Mouse (Mus musculus) heart, adult 18-20 months (tissue): ENCODE data around the gene Eda. TPM values are rescaled to one million over a fixed set of nuclear protein-coding genes. Genes with fewer than 3 reads are reported as not detected.

ENCODE experiments used
- DNase-seq, 2 experiments: peaks; one replicate each; pipeline ENCODE4 v3.0.0; 2021 to 2022; ENCODE audit warnings: mixed read lengths in 1 of 2
- long read RNA-seq, 2 experiments: library from polyadenylated mRNA; stranded (forward); transcript quantifications; one replicate each; pipeline ENCODE4 v2.0.0; 2021
- total RNA-seq, 2 experiments: library from RNA; stranded (reverse); gene quantifications; 2 replicates each; pipeline ENCODE4 v1.2.3; 2021

Gene Eda
- total RNA-seq = 1 to 10 TPM; 1.6 to 1.9 TPM
- long read RNA-seq, experiment 1, partial matches to known transcripts = 0 of 3 reads
- long read RNA-seq, experiment 1, other reads (novel, unspliced or antisense) = 3 of 3 reads
- long read RNA-seq, experiment 2, partial matches to known transcripts = 0 of 1 reads
- long read RNA-seq, experiment 2, other reads (novel, unspliced or antisense) = 1 of 1 reads

DNA sequence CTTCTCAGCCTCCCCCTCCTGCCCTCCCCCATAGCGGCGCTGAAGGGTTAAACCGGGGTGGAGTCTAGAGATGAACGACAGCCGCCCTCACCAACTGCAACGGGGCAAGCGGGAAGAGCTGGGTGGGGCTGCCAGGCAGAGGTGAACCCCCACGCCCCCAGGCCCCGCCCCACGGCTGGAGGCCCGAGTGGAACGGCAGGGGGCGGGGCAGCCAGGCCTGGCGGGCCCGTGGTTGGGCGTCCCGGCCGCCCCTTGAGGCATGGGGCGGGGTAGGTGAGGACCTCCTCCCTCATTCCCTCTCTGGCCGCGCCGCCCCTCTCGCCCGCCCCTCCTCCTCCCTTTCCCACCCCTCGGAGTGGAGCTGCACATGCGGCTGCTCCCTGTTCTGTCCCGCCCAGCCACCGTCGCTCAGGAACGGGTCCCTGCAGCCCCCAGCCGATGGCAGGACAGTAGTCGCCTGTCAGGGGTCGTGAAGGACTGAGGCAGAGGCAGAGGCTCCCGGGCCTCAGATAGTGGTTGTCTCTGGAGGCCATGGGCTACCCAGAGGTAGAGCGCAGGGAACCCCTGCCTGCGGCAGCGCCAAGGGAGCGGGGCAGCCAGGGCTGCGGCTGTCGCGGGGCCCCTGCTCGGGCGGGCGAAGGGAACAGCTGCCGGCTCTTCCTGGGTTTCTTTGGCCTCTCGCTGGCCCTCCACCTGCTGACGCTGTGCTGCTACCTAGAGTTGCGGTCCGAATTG lies at the start of gene Eda:
TSS of gene Eda (plus strand) at position 357 of the 735 bp plus-strand sequence.
- peak; percentile 86 to 90 for DNase-seq

DNA sequence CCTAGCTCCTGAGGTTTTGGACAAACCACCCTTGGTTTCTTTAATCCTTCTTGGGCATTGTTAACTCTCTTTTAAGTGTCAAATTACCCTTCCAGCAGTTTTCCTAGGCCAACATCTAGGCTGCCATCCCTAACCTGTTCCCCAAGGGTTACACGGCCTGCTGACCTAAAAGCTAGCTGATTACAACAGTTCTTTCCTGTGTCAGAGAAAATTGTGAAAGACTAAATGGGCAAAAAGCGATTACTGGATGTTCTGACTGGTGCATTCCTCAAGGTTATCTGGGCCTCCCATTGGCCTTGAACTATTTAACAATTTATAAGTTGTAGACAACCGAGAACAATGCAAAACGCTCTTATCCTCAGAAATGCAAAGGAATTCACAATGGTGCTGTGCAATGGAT lies 14.4 kb upstream of the Eda start:
- DNase-seq = no peak

DNA sequence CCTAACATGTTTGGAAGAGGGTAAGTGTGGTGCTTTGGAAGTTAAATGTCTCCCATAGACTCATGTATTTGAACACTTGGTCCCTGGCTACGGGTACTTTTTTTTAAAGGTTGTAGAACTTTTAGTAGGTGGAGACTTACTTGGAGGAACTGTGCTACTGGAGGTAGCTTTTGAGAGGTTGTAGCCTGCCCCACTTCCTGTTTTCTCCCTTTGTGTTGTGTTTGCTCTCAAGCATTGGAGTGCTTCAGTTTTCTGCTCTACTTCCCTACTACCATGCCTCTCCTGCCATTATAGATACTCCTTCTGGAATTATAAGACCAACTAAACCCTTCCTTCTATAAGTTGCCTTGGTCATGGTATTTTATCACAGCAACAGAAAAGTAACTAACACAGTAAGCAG lies 5.3 kb upstream of the Eda start:
- DNase-seq = no peak

DNA sequence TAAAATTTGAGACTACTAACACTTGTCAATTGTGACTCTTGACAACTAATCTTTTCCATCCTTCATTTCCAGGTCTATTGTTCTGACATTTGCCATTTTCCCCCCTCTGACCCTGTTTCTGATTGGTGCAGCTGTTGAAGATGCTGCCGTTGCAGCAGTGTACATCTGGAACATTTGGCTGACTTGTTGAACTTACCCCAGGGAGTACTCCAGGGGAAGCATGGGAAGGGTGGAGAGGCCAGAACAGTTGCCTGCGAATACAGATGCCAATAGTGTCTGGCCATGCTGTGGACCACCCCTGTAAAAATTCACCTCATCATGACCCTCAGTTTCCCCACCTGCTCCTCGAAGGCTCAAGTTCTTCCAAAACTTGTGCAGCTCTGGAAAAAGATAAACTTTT lies 1.0 kb upstream of the Eda start:
- peak; percentile 48 to 60 for DNase-seq

DNA sequence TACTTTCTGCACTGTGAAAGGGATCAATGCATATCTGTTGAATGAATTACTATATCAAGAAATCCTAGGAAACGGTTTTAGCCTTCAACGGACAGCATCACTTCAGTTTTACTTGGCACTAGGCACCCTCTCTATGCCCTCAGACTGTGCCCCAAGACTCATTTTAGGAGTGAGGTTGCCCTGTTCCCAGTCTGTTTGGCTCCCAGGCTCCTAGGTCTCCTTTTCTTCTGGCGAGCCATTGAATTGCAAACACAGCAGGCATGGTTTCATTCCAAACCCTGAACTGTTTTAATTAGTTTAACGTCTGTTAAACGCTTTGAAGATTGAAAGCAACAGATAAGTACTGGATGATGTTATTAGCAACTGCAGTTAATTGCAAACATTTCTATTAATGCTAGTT lies 603 bp upstream of the Eda start:
- peak; percentile 1 to 22 for DNase-seq

DNA sequence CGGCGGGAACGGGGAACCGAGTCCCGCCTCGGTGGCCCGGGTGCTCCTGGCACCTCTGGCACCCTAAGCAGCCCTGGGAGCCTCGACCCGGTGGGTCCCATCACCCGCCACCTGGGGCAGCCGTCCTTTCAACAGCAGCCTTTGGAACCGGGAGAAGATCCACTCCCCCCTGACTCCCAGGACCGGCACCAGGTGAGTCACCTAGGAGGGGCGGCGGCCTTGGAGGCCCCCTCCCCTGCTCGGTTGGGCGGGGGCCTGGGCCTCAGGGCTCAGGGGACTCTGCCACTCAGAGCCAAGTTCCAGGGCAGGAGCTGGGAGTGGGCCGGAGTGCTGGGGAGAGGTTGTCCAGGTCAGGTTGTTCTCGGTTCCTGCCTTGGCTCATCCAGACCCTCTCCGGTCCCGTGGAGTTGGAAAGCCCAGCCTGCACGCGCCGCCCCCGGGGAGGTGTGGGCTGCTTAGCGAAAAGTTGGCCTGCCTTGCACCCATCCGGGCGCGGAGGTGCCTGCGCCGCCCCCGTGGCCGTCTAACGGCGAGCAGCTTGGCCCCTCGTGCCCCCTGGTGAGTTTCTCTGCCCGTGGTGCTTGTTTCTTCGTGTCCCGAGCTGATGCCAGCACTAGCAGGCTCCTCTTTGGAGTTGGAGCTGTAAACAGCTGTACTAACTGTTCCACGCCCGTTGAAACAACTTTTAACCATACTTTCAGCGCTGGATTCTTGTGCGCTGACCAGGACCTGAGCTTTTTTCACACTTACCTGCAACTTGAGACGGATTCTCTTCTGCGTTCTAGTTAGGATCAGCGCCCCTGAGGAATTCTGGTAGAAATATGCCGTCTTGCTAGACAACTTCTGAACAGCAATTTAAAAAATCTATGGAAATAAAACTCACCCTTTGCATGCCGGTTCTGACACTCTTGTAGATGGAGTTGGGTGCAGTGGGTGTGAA lies 849 bp downstream of the Eda start:
- peak; percentile 27 to 32 for DNase-seq

DNA sequence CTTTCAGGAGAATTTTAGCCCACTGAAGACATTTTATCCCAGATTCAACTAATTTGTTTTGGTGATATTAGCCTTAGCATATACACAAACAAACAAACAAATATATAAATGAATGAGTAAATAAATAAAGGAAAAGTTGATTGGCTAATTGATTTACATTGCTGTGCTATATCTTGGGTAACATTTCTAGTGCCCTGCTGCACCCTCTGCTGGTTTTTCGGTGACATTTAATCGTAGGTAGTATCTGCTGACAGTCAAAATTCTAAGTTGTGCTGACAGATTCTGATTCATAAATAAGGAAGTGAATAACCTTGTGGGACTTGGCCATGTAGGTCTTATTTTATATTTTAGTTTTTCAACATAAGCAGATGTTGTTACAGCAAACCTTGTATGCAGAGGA lies 2.9 kb downstream of the Eda start:
- DNase-seq = no peak

DNA sequence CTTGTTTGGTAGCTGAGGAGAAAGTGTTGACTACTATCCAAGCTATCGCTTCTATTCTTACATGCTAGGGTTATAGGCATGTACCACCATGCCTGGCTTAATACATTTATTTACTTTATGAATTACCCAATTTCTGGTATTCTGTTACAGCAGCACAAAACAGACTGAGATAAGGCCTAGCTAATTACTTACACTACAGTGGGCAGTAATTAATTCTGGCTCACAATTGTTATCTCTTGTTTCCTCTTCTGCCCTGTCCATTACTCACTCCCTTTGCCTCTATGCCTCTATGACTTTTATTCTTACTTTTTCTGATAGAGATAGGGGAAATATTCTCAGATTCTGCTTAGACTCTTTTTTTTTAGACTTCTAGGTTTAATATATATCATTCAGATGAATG lies 18.0 kb downstream of the Eda start:
- no peak for DNase-seq

DNA sequence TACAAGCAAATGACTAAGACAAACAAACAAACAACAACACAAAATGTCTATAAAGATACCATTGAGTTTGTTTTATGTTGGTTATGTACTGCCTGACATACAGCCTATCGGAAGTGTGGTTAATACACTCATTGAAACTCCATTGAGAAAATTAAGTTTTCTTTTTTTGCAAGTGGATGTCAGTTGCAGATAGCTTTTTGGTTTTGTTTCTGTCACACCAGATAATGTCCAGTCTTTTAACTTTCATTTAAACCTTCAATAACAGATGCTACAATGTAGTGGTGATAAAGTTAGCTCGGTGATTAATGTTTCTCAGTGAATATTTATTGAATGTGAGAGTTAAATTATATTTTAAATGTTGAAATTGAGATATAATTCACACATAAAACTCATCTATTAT lies 23.9 kb downstream of the Eda start:
- DNase-seq = no peak

DNA sequence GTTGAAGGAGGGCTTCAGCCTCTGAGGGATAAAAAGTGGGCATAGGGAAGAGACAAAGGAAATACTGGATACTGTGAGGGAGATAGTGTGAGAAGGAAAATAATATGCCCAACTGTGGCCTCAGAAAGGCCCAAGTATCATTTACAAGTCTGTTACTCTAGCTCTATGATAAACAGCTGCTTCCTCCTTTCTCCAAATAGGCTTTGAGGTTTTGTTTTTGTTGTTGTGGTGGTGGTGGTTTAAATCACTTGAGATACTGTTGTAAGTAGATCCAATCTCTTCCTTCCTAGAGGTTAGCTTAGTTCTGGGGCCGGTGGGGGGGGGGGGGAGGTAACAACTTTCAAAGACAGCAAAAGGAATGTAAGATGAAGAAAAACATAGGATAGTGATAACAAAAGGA lies 143.0 kb downstream of the Eda start:
- no peak for DNase-seq

DNA sequence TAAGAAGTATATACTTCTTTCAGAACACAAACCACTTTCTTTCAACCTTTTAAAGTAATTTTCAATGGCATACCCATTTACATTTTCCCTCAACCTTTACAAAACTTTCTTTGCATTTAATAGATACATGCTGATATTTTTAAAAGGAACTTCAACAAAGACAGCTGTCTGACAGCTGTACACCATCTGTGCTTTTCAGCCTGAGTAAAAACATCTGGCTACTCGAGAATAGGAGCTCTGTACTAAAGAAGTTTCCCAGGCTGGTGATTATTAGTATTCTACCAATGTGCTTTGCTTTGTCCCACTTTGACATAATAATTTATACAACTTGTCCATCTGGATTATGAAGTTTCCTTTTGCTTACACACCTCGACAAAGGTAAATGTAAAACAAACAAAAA lies 219.9 kb downstream of the Eda start:
- DNase-seq = peak; percentile 22 to 30

DNA sequence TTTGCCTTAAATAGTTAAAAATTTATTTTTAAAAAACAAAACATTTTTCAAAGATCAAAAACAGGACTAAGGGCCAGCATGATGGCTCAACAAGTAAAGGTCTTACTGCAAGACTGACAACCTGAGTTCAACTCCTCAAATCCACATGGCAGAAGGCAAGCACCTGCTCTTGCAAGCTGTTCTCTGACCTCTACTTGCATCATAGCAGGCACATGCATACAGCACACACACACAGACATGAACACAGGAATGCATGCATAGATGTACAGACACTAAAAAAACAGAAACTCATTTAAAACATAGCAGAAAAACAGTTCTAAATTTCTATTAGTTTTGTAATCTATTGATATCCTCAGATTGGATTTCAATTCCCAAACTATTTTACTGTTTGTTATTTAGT lies 338.2 kb downstream of the Eda start:
- no peak for DNase-seq

DNA sequence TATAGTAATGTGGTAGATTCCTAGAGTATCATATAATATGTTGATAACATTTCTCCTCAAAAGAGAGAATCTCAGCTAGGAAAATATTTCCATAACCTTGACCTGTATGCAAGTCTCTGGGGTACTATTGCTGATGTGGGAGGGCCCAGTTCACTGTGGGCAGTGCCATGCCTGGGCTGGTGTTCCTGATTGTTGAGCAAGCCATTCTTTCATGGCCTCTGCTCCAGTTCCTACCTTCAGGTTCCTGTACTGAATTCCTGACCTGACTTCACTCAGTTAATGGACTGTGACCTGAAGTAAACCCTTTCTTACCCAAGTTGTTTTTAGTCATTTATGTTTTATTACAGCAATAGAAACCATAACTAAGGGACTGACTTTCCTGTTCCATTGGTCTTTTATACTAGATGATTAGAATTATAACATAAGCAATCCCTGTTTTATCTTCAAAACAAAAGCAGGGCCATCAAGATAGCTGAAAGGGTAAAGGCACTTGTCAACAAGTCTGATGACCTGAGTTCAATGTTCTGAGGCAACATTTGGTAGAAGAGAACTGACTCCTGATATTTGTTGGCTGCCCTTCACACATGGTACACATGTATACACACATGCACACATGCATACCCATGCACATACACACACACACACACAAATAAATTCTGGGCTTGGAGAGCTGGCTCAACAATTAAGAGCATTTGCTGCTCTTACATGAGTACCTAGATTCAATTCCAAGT lies 338.9 kb downstream of the Eda start:
- no peak for DNase-seq

DNA sequence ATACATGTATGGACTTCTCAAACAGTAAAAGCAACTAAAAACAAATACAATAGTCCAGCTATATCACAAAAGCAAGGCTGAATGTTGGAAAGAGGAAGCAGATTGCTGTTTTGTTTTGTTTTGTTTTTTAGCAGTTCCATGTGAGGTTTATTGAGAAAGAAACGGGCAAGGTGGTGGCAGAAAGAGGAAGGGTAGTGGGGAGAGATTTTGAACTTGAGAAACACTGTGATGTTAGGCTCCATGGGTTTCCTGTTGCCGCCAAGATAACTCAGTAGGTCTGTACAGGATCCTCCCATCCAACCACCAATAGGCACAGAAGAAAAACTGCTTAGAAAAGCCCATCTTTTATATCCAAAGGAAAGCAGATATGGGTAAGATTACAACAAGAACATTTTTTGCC lies 365.3 kb downstream of the Eda start:
- DNase-seq = no peak

DNA sequence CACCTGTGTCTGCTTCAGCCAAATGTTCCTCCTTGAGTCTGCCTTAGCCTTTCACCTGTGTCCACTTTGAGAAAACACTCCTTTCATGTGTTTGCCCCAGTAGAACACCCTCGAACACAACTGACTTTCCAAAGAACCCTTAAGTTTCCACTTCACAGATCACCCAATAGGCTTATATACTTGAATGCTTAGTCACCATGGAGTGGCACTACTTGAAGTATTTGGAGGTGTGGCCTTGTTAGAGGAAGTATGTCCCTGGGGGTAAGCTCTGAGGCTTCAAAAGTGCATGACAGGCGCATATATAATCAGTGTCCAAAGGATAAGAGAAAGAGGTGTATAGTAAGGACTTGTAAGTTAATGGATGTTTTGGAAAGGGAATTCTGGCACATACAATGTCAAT lies 369.0 kb downstream of the Eda start:
- no peak for DNase-seq

DNA sequence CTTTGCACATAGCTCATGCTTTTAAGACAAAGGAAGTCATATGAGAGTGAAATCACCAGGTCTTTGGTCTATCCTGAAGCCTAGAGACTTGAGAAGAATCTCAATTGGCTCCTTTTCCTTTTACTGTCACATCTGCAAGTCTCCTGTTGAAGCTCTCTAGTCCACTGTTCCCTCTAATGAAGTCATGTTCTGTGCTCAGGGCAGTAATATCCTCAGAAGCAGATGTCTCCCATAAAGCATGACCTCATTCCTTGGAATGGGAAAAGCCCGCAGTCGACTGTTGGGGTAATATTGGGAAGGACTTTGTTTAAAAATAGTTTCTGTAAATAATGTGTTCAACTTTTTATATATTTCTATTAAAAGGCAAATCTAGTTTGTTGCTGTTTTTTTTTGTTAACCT lies 381.6 kb downstream of the Eda start:
- DNase-seq = peak in 1 of 2 experiments; percentile 9

DNA sequence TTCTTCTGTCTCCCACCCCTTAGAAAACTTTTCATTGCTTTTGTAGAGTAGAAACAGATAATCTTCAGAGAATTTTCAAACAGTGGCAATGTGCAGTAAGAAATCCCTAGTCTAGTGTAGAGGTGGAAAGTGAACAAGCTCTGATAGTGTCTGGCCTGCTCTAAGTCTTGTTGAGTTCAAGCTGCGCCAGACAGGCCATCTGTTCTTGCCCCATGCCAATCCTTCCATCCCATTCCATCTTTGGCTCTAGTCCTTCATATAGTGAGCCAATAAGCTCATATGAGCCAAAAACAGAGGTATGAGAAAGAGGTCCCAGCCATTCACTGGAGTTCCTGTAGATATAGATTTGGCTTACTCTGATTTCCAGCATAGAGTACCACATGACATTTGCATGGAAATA lies 414.5 kb downstream of the Eda start:
- DNase-seq = peak in 1 of 2 experiments; percentile 0

DNA sequence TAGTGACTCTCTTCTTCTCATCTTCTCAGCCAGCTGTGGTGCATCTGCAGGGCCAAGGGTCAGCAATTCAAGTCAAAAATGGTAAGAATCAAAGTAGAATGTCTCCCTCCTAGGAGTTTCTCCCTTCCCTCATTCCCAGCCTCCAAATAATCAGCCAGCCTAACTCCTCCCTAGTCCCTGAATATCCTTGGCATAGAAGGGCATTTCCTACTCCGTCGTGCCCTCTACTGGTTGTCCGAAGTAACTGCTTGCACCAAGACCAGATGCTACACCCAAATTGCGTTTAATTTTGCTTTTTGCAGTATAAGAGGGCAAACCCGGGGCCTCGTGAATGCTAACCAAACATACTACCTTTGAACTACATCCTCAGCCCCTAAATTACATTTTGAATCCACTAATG lies 416.9 kb downstream of the Eda start:
- DNase-seq = peak; percentile 9 to 40

DNA sequence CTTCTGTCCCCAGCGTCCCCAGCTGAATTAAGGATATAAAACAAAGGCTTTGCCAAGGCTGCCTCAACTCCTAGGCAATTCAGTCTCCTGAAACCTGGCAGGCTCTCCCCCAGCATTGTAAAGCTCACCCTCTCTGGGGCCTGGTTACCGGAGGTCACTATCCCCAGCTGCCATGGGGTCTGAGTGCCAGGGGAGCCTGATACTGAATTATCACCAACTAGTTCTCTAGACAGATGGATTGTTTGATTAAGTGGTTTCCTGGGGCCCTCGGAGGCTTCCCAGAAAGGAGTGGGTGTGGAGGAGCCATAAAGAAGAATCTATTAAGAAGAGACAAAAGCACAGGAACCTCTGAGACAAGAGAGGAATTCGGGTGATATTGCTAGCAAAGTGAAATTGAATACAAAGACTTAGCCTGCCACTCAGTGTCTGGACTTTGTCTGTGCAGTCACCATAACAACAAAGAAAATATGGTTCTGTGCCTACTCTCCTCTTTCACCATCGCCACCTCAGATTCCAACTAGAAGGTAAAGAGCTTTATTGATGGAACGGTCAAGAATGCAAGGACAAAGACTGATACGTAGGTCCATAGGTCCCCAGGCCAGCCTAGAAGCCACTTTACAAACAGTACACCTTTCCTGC lies 418.9 kb downstream of the Eda start:
- no peak for DNase-seq

DNA sequence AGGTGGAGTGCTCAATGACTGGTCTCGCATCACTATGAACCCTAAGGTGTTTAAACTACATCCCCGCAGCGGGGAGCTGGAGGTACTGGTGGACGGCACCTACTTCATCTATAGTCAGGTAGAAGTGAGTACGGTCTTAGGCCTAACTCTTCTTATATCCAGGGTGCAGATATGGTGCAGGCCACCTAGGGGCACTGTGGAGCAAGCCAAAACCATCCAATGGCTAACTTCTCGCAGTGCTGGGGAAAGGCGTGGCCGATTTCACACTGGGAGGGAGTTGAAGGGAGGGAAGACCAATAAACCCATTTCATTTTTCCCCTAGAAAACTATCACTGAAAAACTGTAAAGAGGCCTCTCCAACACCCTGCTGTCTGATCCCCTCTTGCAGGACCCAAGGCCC lies 419.6 kb downstream of the Eda start:
- peak in 1 of 2 experiments; percentile 10 for DNase-seq

DNA sequence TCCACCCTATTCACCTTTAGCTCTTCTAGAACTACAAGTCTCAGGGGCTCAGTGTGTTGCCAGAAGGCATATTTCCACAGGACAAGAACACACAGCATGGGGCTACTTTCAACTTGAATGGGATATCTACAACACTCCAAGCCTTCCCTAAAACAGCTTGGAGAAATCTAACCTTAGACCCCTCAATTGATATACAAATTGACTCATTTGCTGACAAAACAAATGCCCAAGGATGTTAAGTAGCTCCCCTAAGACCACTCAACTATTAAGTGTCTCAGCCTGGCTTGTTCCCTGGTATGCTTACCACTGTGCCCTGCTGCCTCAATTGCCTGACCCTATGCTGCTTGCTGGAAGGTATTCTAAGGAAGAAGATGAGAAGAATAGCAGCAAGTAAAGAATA lies 425.5 kb downstream of the Eda start:
- DNase-seq = no peak

DNA sequence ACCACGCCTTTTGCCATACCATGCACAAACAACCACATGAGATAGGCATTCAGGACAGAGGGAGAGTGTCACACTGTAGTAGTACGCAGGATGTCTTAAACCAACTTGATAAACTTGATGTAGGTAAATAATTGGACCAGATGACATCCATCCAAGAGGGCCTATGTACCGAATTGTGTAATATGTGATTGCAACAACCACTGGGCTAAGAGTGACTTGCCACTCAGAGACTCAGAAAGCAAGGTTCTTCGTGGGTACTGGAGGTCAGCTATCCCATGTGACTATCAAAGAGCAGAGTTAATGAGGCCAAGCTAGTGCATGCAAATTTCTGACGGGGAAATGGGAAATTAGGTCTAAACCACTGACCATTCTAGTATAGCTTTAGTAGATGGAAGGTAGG lies 426.3 kb downstream of the Eda start:
- DNase-seq = no peak
